Mouse (Mus musculus) urinary bladder, postnatal 36 days (tissue): ENCODE results near the gene Rmnd1.

Source experiments
- DNase-seq, 2 experiments: peaks; one replicate each; pipeline ENCODE4 v3.0.0; 2022; ENCODE audit warnings: low spot score in 2 of 2, mixed read lengths in 1 of 2

The Rmnd1 gene

DNA sequence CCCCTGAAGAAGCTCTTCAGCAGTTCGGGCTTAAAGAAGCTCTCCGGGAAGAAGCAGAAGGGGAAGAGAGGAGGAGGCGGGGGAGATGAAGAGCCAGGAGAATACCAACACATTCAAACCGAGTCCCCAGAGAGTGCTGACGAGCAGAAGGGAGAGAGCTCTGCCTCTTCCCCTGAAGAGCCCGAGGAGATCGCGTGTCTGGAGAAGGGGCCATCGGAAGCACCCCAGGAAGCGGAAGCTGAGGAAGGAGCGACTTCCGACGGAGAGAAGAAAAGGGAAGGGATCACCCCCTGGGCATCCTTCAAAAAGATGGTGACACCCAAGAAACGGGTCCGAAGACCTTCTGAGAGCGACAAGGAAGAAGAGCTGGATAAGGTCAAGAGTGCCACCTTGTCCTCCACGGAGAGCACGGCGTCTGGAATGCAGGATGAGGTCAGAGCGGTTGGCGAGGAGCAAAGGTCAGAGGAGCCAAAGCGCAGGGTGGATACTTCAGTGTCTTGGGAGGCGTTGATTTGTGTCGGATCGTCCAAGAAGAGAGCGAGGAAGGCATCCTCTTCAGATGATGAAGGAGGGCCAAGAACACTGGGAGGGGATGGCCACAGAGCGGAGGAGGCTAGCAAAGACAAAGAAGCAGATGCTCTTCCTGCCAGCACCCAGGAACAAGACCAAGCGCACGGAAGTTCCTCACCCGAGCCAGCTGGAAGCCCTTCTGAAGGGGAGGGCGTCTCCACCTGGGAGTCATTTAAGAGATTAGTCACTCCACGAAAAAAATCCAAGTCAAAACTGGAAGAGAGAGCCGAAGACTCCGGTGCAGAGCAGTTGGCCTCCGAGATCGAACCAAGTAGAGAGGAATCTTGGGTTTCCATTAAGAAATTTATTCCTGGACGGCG, 77.6 kb downstream of the Rmnd1 start:
- DNase-seq = no peak
